Mouse (Mus musculus) cerebellum, postnatal 25 days (tissue): ENCODE results near the gene Pitx2.
A peak's percentile ranks its signal among the peaks of the same experiment; 100 is the strongest.

Experiments
- DNase-seq, 2 experiments: peaks; one replicate each; pipeline ENCODE4 v3.0.0; 2021; ENCODE audit warnings: mixed read lengths in 2 of 2

Gene Pitx2

DNA sequence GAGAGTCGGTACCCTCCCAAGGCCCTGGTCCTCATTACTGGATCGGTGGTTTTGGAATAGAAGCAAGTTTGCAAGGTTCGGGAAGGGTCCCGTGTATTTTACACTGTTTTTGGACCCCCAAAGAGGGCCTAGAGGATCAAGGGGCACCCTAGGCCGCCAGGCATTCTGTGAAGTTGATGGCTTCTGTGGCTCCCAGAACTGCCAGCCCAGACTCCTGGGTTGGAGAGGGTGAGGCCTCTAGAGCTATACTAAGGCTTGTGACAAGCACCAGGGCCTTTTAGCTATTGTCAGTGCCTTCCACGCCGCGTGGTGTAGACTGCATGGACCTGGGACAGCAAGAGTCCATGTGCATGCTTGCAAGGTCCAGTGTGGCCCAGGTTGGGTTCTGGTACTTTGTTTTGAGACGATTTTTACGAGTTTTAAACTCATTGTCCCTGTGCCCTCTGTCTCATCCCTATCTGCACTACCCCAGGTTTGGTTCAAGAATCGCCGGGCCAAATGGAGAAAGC lies 18.2 kb downstream of the Pitx2 start:
- no peak for DNase-seq

DNA sequence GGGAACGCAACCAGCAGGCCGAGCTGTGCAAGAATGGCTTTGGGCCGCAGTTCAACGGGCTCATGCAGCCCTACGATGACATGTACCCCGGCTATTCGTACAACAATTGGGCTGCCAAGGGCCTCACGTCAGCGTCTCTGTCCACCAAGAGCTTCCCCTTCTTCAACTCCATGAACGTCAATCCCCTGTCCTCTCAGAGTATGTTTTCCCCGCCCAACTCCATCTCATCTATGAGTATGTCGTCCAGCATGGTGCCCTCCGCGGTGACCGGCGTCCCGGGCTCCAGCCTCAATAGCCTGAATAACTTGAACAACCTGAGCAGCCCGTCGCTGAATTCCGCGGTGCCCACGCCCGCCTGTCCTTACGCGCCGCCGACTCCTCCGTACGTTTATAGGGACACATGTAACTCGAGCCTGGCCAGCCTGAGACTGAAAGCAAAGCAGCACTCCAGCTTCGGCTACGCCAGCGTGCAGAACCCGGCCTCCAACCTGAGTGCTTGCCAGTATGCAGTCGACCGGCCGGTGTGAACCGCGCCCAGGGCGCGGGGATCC lies 18.8 kb downstream of the Pitx2 start:
- no peak for DNase-seq

DNA sequence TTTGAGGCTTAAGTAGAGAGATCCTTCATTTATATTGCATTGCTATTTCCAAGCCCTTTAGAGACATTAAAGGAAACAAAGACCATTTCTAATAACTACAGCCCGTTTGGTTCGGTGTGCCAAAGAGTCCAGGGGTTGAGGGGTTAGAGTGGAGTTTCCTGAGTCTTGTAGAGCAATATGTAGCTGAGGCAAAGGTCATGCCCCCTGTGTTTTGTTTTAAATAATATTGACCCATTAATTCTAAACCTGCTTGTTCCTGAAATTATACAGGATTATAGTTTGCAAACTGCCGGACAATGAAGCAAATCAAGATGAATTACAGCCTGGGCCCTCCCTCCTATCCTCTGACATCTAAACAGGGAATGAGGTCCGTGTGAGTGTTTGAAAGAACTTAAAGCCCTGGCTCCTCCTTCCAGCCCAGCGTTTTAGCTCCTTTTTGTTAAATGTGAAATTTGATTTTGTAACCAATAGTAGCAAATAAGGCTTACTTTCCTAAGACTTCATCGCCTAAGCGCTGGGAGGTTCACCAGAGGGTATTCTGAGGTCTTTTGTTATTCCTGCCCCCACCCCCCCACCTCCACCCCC lies 20.5 kb downstream of the Pitx2 start:
- DNase-seq = no peak

DNA sequence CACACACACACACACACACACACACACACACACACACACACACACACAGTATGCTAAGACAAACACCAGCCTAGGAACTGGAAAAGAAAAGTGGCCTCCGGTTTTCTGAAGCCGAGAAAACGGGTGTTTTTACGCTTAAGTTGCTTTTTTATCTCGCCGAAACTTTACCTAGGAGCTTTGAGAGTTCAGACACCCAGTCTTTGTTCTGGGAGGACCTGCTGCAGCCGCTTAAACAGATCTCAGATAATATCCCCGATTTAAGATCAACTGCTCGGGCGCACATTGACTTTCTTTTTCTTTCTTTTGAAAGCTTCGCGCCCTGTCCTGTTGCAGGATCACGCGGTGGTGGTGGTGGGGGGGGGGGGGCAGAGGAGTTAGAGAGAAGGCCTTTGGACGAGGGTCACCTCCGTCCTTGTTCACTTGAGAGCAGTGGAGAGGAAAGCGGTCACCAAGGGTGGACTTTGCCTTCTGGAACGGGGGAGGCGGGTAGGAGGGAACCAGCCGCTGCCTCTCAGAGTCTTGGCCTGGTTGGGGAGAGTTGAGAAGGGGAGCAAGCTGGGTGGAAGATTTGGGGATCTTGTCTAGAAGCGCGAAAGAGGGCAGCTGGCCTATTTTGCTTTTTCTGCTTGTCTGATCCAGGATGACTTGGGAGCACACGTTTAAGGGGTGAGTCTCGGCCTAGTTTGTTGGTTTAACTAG lies 21.2 kb downstream of the Pitx2 start:
- no peak for DNase-seq

DNA sequence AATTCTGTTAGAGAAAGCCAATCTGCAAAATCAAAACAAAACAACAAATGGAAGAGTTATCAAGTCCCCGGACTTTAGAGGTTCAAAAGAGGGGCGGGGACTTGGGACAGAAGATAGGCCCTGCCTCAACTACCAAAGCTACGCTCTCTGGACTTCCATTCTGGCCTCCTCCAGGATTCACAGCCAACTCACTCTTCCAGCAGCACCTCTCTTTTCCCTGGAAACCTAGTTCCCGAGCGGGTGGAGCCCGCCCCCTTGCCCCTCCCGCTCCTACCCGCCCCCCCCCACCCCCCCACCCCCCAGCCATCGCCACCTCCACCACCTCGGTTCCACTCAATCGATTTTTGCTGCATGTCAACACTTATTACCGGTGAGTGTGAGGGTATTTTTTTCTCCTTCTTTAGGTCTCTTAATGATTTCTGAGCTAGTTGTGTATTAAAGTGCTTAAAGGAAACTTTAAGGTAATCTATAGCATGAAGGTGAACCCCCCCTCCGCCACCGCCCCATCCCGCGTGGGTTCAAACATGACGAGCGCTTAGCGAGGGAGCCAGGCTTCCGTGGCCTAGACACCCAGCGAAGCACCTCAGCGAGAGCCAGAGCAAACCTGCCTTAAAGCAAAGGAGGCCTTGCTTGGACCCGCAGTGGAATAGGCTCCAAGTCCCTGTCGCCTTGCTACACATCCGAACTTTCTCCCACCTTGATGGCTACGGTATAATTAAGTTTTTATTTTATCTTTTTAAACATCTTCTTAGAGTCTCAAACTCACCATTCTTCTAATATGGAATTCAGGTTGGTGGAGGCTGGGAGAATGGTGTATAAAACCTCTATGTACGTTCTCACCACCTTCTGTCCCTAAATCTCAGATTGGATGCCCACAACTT lies 21.9 kb downstream of the Pitx2 start:
- no peak for DNase-seq

DNA sequence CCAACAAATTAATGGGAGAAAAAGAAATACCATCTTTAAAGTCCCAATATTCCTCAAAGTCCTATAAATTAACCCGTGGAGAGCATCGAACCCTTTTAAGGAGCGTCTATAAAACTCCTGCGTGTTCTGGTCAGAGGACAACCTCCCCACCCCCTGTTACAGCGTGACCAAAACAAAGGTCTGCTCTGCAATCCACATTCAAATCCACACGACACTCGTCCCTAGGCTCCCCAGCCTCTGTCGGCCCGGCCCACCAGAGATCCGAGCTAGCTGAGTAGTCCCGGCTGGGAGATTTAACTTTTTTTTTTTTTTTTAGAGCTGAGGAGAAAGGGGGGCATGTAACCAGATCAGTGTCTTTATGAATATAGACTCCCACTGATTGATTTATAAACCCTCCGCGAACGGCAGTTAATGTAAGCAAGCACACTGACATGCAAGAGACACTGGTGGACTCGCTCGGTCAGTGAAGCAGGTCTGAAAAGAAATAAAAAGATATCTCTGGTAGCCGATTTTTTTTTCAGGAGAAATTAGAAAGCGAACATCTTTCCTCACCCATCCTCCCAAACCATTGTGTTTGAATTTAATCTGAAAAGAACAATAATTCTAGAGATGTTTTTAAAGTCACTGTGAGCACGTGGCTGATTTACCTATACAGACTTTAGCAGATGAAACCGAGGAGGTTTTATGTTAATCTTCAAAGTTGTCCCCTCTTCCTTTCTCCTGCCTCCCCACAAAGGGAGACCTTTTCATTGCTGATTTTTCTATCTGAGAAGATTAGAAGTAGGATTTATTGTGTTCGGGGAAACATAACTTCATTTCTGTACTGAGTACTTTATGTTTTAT lies 23.0 kb downstream of the Pitx2 start:
- no peak for DNase-seq

DNA sequence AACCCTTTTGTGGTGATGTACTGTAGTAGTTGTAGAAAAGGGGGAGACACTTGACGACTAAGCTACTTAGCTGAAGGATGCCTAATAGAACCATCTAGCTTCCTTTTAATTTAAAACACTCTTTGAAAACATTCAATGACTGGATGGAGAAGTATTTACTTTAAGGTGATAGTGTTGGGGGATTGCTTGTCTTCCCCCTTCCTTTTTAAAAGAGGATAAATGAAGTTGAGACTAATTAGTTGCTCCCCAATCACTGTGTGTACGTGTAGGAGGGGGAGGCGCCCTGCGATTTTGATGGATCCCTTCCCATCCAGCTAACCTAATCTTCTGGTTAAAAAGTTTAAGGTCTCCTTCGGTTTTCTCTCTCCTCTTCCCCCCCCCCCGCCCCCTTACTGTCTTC lies 23.7 kb downstream of the Pitx2 start:
- no peak for DNase-seq

DNA sequence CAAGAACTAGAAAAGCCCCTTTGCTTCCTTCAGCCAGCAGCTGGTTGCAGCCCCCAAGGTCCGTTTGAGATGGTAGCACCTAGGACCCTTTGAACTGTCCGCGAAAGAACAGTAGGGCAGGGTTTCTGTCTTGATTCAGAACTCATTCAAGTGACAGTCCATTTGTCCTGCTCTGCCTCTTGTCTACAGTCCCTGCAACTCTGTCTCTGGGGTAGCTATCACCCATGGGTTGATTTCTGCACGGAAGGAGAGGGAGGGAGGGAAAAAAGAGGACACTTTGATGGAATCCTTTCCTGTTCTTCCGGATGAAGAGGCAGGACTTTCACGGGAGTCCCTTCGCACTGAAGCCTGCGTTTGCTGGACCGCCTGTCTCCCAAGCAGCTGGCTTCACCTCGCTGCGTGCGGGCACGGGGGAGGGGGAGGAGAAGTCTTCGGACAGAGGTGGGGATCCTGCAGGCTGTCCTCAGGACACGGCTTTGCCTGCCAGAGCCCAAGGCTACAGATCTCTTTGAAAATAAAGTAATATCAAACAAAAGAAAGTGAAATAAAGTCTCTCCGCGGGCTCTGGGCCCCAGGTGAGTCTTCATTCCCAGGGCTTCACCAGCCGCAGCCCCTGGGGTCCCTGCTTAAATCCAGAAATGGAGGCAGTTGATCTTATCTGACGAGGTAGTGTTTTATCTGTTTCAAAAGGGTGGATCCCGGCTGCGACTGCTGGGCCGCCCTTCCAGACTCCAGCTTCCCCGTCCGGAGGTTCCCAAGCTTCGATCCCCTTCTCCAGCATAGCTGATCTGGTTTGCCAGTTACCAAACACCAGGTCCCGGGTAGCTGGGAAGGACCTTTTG lies 24.5 kb downstream of the Pitx2 start:
- no peak for DNase-seq

DNA sequence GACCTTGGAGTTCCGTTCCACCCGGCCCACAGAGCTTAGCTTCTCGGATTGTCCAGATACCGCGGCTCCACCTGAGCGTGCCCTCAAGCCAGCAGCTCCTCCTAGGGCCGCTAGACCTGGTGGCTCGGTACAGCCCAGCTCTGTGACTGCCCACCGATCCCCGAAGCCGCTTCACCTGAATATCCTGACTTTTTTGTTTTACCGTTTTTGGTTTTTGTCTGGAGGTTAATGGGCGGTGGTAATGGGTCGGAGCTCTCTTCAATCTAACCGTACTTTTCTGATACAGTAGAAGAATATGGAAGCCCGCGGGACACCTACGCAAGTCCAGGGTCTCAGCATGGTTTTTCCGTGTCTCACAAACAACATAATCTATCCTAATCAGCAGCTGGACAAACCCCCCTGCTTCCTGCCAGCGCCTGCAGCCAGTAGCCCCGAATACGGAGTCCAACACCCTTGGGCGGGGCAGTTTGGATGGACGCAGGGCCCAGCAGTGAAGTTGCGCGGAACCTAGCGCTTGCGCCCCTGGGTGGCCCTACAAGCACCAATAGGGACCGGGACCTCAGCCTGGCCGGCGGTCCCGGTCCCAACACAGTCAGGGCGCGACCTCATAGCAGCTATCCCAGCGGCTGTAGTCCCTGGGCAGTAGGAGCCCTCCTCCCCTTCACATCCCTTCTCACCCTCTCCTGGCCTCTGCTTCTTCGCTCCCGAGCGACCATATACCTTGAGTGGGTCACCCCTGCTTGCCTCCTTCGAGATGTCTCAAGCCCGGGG lies 25.3 kb downstream of the Pitx2 start:
- no peak for DNase-seq

DNA sequence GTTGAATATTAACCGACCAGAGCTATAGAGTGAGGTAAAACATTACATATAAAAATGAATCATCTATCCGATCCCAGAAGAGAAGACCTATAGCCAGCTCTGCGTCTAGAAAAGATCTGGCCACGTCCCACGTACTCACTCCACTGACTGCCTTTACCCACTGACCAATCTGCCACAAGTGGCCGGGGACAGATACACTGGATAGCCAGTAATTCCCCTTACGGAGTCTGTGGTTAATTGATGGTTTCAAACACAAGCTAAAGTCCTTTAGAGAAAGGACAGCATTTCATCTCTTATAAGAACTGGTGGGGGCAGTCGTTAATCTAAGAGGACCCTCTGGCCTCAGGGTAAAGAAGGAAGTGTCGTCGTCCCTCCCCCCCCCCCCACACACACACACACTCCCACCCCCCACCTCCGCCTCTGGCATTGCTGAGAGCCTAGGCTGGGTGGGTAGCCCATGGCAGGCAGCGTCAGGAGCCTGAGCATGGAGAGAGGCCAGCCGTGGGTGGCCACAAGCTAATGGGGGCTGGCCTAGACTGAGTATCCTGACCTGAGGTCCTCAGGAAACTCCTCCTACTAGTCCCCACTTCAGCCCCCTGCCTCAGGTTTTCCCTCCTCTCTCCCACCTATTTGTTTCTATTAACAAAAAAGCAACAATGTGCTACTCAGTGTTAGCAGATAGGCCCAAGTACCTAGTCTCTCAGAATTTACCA lies 26.1 kb downstream of the Pitx2 start:
- DNase-seq = no peak

DNA sequence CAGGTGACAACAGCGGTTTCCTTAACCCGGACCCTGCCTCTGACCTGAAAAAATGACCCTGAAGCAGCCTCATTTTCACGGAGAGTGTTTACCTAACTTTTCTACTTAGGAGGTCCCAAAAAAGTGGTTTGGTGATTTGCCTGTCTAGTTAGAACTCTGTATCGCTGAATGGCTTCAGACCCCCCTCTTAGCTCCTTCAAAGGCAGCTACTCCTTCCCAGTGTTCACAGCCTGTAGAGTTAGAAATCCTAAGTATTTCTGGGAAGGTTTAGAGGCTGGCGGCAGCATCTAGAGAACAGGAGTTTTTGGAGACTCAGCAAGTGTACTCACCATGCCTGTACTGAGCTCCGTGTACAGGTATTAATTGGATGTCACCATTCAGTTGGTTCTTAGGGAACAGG lies 27.0 kb downstream of the Pitx2 start:
- no peak for DNase-seq

DNA sequence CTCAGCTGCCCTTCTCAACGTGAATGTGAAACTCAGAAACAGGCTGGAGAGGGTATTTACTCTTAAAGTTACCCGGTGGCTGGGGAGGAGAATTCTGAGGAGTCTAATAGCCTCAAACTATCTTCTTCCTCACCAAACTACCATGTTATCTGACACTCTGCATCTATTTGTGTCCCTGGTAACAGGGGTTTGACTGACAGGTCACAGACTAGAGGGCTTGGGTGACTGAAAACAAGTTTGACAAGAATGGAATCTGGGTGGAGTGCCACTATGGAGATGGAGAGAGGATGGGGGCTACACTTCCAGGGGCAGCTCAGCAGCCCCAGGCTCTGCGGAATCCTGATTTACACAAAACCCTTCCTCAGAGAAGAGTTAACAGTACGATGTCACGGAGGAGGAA lies 27.7 kb downstream of the Pitx2 start:
- no peak for DNase-seq

DNA sequence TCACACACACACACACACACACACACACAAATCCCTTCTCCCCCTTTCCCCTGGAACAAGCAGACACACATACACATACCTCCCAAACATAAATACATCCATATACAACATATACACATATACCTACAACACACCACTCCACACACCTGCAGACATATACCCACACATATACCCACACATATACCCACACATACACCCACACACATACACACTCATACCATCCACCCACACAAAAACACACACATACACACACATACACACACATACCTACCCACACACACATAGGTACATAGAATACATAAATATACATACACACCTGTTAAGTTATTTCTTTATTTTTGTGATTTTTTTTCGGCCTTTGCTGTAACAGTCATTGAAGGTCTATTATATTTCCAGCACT lies 38.3 kb downstream of the Pitx2 start:
- no peak for DNase-seq

DNA sequence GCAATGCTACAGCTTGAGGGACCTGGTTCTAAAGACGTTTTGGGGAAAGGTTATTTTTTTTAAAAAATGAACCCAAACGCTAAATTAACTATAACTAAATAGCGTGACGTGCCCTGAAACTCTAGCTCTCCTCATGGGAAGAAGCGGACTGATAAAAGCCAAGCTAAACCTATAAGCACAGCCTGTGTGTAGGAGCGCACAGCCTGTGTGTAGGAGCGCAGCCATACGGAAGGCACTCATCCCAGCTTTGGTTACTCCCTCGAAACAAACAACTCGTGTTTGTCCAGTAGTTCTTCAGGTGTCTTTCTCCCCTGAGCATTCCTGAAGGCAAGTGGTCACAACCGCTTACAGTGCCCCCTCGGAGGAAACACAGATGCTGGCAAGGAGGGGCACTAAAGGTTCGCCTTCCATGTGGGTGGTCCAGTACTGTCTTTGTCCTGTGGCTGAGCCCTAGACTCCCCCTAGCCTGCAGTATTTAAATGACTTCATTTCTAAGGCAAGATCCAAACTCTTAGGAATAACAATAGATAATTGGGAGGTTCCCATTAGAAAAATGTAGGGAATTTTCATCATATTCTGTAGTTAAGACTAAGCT lies 39.1 kb downstream of the Pitx2 start:
- no peak for DNase-seq

DNA sequence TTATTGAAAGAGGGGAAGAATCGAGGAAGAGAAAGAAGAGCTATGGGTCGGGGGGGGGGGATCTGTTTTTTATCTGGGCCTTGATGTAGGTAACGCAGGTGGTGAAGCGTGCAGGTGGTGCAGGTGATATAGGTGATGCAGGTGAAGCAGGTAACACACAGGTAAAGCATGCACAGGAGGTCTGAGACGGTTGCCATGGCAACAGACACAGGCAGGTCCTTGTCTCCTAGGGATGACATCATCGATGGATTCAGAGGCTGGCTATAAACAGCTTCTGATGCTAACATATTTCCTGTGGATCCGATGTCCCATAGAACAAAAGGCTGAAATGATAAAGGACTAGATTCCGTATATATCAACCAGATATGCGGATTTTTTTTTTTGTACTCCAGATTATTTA lies 51.3 kb downstream of the Pitx2 start:
- DNase-seq = no peak

DNA sequence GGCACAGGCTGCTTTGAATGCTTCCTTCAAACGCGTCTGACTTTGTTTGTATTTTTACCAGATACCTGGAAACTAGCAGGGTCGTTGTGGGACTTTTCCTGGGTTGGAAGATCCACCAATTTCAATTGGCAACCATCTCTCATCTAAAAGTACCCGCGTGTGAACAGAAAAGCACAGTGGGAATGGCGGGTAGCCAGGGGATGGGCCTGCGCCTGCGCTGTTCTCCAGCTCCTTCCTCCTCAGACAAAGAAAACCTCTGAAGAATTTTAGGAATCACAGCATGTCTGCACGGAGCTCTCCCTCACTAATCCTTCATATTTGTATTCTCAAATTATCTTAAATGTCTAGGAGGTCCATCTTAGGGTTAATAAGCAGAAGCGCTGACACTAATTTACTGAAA lies 54.6 kb downstream of the Pitx2 start:
- DNase-seq = peak in 1 of 2 experiments; percentile 5

DNA sequence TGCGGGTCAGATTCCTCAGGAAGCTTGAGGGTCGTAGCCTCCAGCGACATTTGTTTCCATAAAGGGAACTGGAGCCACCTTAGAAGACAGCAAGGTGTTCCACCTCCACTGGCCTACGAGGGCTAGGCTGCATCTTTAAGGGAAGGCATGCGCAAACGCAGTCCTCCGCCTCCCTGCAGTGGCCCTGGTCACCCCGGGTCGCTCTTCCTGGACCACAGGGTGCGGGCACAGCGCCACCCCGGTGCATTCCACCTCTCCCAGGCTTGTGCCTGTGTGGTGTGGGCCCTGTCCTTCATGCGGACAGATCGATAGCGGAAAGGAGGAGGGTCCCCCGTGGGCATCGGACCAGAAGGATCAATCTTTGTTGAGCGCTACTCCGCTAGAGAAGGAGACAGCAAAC lies 56.6 kb downstream of the Pitx2 start:
- DNase-seq = peak; percentile 10 to 23

DNA sequence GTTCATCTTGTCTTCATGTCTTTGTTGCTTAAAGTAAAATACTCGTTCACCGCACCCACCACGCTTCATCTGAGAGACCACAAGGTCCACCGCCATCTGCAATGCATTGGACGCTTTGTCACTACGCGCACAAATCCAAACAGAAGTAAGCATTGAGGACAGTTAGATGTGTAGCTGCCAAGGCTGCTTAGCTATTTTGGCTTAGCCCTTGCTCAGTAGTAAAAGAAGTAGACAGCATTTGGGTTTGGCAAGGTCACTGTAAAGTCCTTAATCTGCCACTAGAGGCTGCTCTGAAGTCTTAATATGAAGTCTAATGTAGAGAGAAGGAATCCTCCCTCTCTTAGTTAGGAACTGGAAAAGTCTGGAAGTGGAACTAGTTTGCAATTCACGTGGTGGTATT lies 57.1 kb downstream of the Pitx2 start:
- peak; percentile 6 to 20 for DNase-seq

DNA sequence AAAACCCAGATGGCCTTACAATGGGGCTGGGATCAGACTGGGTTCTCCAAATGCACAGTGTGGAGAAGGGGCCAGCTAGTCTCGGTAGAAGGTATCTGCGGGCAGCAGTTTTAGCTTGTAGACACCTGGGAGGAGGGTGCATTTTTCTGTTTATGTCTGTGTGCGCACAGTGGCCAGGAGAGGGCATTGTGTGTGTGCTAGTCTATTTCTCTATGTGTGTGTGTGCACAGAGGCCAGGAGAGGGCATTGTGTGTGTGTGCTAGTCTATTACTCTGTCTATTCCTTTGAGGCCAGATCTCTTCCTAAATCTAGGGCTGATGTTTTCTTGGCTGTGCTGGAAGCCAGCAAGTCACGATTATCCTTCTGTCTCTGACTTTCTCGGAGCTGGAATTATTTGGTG lies 58.8 kb downstream of the Pitx2 start:
- no peak for DNase-seq
